Mouse (Mus musculus): Measurements from ENCODE around the gene Fbll1.
A peak's percentile ranks its signal among the peaks of the same experiment; 100 is the strongest.
"Not testable (repeated sequence)": the region's sequence is repeated elsewhere in the genome, so short reads cannot be mapped to it uniquely, and the experiment has no call there.

Fbll1 gene

DNA sequence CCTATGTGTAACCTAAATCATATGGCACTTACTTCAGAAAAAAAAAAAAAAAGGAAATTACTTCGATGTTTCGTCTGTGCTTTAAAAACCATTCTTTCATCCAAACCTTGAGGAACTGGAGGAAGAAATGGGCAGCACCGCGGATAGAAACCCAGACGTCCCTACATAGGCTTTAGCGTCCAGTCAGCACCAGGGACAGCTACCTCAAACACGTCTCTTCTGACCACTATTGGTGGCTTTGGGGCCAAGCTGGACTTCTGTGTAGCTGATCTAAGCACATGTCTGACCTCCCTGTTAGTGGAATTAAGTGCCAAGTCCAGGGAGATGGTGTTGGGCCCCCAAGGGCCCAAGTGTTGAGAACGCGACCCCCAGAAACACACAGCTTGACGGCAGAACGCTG, at the start of gene Fbll1:
Fbll1 (minus strand) TSS at position 11 of the 400 bp plus-strand sequence.
- DNase-seq, result peak; percentile 47

DNA sequence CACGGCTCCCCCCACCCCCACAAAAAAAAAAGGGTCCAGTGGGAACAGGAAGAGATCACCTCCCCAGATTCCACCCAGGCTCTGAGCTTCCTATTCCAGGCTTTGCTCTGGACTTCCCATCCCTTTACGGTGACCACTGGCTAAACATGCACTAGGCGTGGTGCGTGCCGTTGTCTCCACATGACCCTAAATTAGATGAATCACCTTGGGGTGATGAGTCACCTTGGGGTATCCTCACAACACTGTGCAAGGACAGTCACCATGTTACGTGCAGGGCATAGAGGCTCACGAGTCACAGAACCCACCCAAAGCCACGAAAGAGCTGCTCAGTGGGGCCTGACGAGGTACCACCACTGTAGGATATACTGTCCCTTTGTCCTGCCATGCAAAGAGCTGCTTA, 45.6 kb upstream of the Fbll1 start:
- DNase-seq, result no peak

DNA sequence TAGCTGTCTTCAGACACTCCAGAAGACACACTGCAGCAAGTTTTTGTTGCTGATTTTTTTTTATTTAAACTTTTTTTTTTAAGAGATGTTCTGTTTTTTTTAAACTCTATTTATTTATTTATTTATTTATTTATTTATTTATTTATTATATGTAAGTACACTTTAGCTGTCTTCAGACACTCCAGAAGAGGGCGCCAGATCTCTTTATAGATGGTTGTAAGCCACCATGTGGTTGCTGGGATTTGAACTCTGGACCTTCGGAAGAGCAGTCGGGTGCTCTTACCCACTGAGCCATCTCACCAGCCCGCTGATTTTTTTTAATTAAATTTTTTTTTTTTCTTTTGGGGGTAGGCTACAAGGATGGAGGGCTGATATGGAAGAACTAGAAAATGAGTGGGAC, 43.9 kb upstream of the Fbll1 start:
- not testable (repeated sequence) for DNase-seq

DNA sequence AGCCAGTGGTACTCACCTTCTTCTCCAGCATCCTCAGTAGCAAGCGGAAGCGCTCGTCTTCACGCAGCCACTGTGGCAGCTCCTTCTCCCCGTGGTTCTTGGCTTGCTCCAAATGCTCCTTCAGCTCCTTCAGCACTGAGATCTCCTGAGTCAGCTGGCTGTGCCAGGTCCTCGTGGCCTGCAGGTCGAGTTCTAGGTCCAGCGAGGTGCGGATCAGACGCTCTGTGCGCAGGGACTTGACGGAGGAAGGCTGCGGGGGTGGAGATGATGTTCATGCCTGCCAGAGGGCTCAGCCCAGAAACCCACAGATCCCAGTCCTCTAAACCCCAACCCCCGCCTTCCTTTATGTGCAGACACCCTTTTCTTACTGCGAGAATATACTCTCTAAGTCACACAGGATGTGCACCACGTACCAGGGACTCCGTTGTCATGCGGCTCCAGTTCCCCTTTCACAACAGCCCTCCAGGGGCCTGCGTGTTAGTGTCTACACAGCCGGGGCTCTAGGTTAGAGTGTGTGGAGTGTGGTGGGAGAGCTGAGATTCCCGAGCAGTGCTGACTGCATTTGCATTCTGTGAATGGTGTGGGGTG, 43.1 kb upstream of the Fbll1 start:
- DNase-seq, result no peak

DNA sequence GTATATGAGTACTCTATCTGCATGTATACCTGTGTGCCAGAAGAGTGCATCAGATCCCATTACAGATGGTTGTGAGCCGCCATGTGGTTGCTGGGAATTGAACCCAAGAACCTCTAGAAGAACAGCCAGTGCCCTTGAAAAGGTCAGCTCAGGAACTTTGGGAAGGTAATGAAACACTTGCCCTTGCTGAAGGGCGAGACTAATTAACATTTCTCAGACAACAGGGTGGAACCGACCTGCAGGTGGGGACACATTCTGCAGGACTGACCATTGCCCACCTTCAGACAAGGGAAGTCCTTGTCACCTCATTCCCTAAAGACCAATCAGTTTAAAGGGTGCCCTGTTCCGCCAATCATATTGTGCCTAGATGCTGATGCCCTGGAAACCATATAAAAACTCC, 42.1 kb upstream of the Fbll1 start:
- DNase-seq, result not testable (repeated sequence)

DNA sequence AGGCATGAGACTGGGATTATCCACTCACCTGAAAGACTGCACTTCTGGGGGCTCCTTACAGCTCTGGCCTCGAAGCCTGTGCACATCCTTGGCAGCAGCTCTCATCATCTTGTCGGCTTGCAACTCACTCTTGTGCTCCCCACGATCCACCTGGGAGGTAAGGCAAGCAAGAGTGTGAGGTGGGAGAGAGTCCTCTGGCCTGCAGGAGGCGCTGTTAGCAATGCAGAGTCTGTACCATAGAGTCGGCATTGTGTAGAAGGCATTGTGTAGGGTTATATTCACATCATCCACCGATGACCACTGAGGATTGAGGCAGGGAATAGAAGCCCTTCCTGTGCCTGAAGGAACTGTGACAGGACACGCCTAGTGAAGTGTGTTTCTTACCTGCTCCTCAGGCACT, 41.6 kb upstream of the Fbll1 start:
- no peak for DNase-seq

DNA sequence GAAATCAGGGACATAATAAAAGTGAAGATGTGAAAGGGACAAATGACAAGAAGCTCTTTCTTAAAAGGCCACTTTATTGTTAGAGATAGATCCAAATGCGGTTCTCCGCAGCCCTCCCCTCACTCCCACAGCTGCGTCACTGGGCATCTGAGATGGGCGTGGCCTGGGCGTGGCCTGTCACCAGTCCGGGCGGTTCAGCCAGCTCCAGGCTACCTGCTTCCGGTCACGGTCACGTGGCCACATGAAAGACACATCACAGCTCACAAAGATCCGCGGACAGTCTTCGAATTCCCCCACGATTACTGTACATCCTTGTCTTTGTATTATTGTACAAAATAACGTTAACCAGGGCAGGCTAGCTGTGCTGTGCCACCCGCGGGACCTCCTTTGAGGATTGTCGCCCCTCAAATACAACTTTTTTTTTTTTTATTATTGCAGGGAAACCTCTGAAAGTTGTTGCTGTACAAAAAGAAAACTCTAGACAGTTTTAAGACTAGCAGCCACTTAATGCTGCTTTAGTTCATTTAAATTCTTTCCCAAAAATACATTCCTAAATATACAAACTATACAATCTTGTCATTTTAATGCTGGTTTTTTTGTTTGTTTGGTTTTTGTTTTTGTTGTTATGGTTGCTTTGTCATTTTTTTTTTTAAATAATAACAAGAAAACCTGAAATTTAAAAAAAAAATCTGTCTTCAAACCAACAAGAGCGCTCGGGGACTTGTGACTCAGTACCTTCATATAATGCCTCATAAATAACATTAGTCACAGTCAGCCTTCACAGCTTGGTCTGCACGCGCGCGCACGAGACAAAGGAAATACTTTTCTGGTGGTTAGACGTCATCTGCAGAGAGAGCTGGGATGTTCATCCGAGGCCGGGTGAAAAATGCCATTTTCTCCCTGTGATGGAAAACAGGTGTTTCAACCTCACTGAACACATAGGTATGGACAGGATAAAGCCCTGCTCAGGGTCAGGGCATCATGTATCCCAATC, 40.0 kb upstream of the Fbll1 start:
- peak; percentile 91 for DNase-seq

DNA sequence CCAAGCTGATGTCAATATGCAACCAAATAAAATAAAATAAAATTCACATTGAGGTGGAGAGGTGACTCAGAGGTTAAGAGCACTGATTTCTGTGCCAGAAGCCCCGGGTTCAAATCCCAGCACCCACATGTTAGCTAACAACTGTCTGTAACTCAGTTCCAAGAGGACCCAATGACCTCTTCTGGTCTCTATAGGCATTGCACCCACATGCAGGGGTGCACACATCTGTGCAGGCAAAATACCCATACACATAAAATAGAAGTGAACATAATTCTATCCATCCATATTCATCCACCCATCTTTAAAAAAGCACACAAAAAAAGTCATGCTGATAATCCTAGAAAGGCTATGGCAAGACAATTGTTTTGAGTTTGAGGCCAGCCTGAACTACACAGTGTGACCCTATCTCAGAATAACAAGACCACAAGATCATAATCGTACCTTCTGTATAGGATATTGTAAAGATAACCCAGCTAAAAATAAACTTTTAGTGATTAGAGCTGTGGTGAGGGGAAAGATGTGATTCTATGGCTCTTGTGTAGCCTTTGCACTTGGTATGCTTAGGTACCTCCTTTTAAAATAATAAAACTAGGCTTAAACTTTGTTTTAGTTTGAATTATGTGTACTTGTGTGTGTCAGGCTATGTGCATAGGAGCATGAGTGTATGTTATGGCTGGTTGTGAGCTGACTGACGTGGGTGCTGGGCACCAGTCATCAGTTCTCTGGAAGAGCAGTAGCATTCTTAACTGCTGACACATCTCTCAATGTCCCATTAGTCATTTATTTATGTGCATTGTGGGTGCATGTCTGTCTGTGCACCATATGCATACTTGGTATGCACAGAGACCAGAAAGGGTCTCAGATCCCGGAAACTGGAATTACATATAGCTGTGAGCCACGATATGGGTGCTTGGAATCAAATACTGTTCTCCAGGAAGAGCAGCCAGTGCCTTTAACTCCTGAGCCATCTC, 38.8 kb upstream of the Fbll1 start:
- DNase-seq, result no peak

DNA sequence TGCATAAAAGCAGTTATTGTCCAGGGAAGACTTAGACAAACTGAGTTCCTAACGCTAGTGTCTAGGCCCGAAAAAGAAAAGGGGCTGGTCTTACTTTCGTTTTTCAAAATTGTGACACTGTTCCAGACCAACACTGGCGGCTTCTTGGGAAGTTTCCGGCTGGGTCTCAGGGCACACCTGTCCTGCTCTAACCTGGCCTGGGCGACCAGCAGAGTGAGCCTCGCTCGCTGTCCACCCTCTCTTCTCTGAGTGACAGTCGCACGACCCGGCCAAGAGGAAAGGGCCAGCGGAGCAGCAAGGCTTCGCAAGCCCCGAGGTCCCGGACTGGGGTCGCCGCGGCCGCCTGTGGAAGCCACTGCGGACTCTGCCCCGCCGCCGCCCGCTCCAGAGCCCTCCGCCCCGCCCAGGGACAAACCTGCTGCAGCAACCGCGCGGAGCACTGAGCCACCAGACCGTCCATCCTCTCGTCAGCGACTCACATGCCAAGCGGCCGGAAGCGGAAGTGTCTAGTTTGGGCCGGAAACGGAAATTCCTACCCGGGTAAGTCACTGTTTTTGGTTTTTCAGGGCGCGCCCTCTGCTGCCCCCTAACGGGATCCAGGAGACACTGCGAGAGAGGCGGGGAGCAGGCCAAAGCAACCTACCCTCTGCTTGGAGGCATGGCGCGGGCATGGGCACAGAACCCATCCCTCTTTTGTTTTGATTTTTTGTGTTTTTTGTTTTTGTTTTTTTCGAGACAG, 35.5 kb upstream of the Fbll1 start, which contains the start of gene Rars:
Rars (minus strand) TSS at position 485 of the 739 bp plus-strand sequence.
- DNase-seq, result peak; percentile 95

DNA sequence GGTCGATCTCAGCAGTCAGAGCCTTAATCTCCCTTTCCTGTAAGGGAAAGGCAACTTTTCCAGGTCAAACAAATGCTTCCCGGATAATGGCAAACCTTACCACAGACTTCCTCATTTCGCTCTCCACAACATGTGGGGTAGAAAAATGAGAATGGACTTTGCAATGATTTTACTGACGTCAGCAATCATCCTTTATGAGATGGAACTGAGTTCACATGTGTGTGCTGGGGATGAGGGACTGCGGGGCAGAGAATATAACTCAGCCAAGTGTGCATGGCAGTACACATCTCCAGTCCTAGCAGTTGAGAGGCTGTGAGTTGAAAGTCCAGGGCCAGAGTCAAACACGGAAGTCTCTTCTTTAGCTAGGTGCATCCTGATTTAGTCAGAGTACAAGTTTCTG, 34.6 kb upstream of the Fbll1 start:
- DNase-seq, result no peak

DNA sequence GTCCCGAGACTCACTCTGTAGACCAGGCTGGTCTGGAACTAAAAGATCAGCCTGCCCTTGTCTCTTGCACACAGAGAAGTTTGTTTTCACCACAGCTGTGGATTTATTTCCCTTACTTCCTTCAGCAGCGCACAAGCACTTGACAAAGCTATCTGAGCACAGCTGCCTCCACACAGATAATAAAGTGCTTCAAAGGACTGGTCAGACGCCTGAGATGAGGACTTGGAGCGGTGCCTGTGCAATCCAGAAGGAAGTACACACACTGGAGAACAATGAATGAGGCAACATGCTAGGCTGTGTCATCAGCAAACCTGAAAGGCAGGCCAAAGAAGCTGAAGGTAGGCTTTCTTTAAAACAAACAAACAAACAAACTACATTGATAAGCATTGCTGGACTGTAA, 33.5 kb upstream of the Fbll1 start:
- no peak for DNase-seq

DNA sequence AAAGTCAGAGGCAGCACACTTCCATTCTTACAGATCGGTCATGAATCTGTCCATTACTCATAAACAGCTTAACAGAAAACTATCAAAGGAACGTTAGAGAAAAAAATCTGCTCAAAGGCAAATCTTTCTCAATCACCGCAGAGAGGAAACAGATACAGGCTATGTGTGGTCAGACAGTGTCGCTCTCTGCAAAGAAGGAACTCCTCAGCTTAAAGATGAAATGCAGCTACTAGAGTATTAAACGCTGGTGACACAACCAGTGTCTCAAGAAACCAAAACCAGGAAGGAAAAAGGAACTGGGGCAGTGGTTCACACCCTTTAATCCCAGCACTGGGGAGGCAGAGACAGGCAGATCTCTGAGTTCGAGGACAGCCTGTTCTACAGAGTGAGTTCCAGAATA, 29.0 kb upstream of the Fbll1 start:
- no peak for DNase-seq

DNA sequence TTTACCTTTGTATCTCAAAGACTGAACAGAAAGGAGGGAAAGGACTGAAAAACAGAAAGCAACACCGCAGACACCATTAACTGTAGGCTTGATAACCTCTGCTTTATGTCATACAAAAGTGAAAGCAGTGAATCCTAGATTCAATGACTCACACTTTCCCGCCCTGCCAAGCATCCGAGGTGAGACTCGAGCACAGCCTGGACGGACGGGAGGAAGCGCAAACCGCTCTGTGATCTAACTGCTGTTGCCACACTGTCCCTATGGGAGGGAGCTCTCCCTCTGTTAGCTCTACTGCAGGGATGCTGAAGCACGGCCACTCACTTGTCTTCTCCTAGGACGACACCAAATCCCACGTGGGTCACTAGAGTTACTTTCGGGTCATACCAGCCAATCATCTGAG, 17.6 kb upstream of the Fbll1 start:
- DNase-seq, result no peak

DNA sequence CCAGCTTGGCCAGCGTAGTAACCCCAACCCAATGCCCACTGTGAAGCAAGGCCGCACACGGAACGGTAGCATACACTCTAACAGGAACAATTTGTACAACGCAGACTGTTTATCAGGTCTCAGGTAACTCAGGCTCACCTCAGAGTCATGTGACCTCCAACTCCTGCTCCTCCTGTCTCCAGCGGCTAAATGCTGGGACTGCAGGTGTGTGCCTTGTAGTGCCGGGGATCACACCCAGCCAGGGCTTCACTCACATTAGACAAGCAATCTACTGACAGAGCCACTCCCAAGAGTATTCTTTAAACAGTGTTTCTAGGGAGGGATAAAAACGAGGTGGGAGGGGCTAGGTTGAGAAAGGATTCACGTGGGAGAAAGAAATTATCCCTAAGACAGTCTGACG, 12.8 kb upstream of the Fbll1 start:
- DNase-seq, result no peak

DNA sequence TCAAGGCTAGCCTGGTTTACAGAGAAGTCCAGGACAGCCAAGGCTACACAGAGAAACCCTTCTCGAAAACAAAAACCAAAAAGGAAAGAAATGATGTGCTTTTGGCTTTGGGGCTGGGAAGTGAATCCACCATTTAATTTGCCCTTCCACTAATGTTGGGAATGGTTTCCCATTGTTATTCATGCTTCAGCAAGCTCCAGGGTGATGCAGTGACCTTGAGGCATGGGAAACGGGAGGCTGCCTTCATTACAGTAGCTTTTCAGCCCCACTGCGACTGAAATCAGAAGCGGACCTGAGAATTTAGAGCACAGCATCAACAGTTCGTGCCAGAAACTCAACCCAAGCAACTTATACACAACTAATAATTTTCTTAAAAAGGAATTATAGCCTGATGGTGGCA, 2.6 kb upstream of the Fbll1 start:
- no peak for DNase-seq

DNA sequence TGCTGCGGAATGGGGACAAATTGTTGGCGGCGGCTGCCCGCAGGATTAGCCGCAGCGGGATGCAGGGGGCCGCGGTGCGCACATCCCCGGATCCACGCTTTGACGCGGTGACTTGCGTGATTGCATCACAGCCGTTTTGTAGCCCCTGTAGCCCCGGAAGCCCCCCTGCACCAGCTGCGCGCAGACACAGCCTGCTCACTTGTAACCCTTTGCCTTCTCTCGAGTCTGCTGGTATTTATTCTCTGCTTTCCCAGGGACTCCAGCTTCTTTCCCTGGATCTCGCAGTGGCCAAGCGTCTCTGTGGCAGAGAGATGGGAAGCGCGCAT, 226 bp downstream of the Fbll1 start:
- no peak for DNase-seq

DNA sequence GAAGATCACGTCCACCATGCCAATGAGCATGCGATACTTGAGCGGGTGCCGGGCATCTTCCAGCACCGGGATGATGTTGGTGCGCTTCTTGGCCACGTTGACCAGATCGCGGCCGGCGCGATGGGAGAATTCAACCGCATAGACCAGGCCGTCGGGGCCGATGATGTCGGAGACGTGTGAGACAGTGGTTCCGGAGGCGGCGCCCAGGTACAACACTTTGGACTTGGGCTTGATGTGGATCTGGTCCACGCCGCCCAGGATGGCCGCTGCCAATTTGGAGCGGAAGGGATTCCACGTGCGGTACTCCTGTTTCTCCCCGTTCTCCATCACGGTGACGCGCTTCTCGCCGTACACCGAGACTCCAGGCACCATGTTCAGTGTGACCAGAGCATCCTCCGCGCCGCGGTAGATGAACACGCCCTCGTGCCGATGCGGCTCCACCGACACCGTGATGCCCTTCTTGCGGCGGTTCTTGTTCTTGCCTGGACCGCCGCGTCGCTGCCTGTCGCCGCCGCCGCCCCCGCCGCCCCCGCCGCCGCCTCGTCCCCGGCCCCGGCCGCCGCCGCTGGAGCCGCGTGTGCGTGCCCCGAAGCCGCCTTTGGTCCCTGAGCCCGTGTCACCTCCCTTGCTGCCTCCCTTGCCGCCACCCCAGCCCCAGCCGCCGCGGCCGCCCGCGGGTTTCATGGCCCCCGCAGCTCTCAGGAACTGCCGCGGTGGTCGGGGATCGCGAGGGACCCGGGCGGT, 761 bp downstream of the Fbll1 start:
- DNase-seq, result no peak

DNA sequence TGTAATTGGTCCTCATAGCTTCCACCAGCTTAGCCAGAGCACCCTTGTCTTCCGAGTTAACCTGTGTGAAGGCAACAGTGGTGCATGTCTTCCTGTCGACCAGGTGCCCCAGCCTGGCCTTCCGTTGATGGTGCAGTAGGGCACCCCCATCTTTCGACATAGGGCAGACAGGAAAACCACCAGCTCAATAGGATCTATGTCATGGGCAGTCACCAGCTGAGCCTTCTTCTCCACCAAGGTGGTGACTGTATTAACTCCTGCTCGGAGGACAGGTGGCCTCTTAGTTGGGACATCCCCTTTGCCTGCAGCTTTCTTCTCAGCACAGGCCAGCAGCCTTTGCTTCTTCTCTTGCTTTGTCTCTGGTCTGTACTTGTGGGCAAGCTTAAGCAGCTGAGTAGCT, 5.9 kb downstream of the Fbll1 start:
- DNase-seq, result not testable (repeated sequence)

DNA sequence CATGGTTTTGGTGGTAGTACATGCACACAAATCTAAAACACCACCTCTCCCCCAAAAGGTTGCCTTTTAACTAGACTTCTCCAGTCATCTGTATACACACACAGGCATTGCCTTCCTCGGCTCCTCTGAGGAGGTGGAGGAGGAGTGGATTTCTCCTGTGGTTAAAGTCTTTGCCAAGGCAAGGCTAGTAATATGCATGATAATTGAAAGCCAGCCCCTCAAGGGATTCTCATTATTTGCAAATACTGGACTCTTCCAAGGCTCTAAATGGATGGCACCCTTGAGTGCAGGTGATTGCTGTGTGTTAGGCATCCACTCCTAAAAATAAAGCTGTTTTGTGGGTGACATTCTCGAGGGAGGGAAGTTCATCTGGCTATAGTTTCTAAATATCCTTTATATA, 10.2 kb downstream of the Fbll1 start:
- DNase-seq, result no peak

DNA sequence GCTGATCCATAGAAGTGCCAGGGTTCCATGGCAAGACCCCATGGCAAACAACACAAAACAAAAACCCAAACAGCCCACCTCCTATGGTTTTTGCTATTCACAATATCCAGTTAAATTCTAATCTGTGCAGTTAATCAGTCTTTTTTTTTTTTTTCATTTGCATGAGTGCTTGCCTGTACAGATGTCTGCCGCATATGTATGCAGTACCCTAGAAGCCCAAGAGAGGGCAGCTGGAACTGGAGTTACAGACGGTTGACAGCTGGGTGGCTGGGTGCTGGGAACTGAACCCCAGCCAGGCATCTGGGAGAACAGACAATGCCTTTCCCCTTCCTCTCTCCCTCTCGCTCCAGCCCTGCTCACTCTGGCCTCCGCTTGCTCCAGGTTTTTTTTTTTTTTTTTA, 14.1 kb downstream of the Fbll1 start:
- no peak for DNase-seq

DNA sequence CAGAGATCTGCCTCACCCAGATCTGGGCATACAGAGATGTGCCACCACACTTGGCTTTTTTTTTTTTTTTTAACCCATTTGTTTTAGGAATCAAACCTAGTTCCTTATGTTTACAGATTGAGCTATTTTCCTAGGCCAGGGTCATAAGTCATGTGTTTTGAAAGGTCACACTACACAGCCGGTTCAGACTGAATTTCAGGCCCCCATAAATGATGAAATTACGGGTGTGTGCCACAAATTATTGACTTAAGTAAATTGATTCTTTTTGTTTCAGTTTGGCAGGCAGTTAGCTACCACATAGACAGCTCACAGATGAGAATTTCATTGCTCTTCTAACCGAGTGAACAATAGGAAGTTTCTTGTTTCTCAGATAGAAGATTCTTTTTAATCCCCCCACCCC, 14.7 kb downstream of the Fbll1 start:
- DNase-seq, result no peak

DNA sequence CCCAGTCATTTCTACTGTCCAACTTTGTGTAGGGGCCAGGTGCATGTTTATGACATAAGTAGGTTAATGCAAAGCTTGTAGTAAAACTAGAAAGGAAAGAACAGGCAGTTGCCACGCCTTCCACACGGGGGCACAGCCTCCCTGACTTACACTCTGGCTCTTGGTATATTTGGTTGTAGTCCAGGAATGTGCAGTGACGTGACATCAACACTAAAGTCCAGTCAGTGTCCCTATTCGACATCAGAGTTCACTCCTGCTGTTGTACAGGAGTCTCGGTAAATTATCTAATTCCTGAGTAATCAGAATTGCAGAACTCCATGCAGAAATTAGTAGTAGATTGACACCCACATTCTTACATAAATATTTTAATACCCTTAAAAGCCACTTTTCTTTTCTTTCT, 15.6 kb downstream of the Fbll1 start:
- no peak for DNase-seq

Measured in lung, postnatal 14 days (tissue).